9 mouse cellular contexts compared by ENCODE assay signal in genomic region chr10:62275235-62275634, GRCm38 (mm10). TPM values are rescaled to one million over a fixed set of nuclear protein-coding genes. Genes with fewer than 3 reads are reported as not detected.
DNase-seq lines count a peak whose midpoint lies in the region; ATAC-seq and TF ChIP-seq lines count a peak whose summit lies in the region.
"Had no signal": no experiment of that assay in that cellular context is flagged by ENCODE, and none has a peak within 500 bp of the region (broad histone marks: within the 10 kb centered on the region; RNA-seq: fewer than 3 reads in every experiment).

No protein-coding gene starts in this region.

- H3K4me3 ChIP-seq in forebrain, postnatal 0 days (ENCODE audit: low read depth, low read length), result no peak overlapping the region
- no peak overlapping the region for H3K4me3 ChIP-seq in forebrain, embryonic 16.5 days (replicated peaks; ENCODE audit: low read length)
- H3K4me3 ChIP-seq in cortical plate, adult 2 months (ENCODE audit: insufficient read depth, low read length), result no peak overlapping the region
- H3K4me3 ChIP-seq in heart, embryonic 10.5 days, result no peak overlapping the region
- H3K4me3 ChIP-seq in stomach, postnatal 0 days (ENCODE audit: low read depth, low read length), result no peak overlapping the region
- H3K4me3 ChIP-seq: myocyte had no signal

- H3K9me3 ChIP-seq in forebrain, postnatal 0 days (ENCODE audit: low read length), result no peaks in the 10 kb centered on the region
- no peaks in the 10 kb centered on the region for H3K9me3 ChIP-seq in forebrain, embryonic 16.5 days (ENCODE audit: control insufficient read depth, low read length)
- H3K9me3 ChIP-seq in heart, embryonic 10.5 days, result no peaks in the 10 kb centered on the region
- no peaks in the 10 kb centered on the region for H3K9me3 ChIP-seq in stomach, postnatal 0 days (ENCODE audit: control insufficient read depth, low read length)

- no peak for ATAC-seq in forebrain, postnatal 0 days
- ATAC-seq in forebrain, embryonic 16.5 days, result no peak
- no peak for ATAC-seq in stomach, postnatal 0 days (ENCODE audit: low FRiP score, low TSS enrichment)

- 28% methylated on average over 4 of the region's 4 CpGs for WGBS in forebrain, postnatal 0 days
- 33% methylated on average over 4 of the region's 4 CpGs for whole genome bisulfite sequencing in forebrain, embryonic 16.5 days
- 38% methylated on average over 4 of the region's 4 CpGs for WGBS in heart, embryonic 10.5 days
- WGBS in stomach, postnatal 0 days, result 34% methylated on average over 4 of the region's 4 CpGs

- no peak overlapping the region for H3K27ac ChIP-seq in forebrain, postnatal 0 days (ENCODE audit: low read depth, low read length)
- H3K27ac ChIP-seq in forebrain, embryonic 16.5 days (ENCODE audit: low read length), result no peak overlapping the region
- H3K27ac ChIP-seq in cortical plate, adult 2 months (ENCODE audit: insufficient read depth, low read length), result no peak overlapping the region
- H3K27ac ChIP-seq in heart, embryonic 10.5 days, result no peak overlapping the region
- no peak overlapping the region for H3K27ac ChIP-seq in stomach, postnatal 0 days (replicated peaks)

- no peak overlapping the region for H3K9ac ChIP-seq in forebrain, postnatal 0 days
- no peak overlapping the region for H3K9ac ChIP-seq in forebrain, embryonic 16.5 days (replicated peaks; ENCODE audit: low read depth, low read length)
- no peak overlapping the region for H3K9ac ChIP-seq in stomach, postnatal 0 days (ENCODE audit: low read length)

- peak; percentile 67 for DNase-seq in forebrain, postnatal 0 days
- DNase-seq in adrenal gland, adult (ENCODE audit: inconsistent age in 2 of 2, low spot score in 1 of 2), result peak; percentile 83 to 94
- peak; percentile 89 for DNase-seq in heart, embryonic 10.5 days (ENCODE audit: low spot score)
- DNase-seq in left cerebral cortex, adult 18-20 months (ENCODE audit: low spot score in 2 of 2), result peak; percentile 83 to 92
- DNase-seq in monocyte, adult 2 months (ENCODE audit: low read depth in 1 of 2, low spot score in 2 of 2), result peak; percentile 38 to 64
- peak; percentile 84 for DNase-seq in stomach, postnatal 0 days (ENCODE audit: low spot score)

- H3K27me3 ChIP-seq in forebrain, postnatal 0 days (ENCODE audit: insufficient read depth, low read length), result no peaks in the 10 kb centered on the region
- no peaks in the 10 kb centered on the region for H3K27me3 ChIP-seq in forebrain, embryonic 16.5 days (replicated peaks; ENCODE audit: control insufficient read depth, insufficient read depth, low read length)
- H3K27me3 ChIP-seq in heart, embryonic 10.5 days (ENCODE audit: insufficient read depth, poor library complexity, severe bottlenecking), result no peaks in the 10 kb centered on the region
- no peaks in the 10 kb centered on the region for H3K27me3 ChIP-seq in stomach, postnatal 0 days (ENCODE audit: control insufficient read depth, insufficient read depth, low read length)

- H3K36me3 ChIP-seq in forebrain, postnatal 0 days (ENCODE audit: insufficient read depth), result peaks cover 59% of the 10 kb centered on the region
- H3K36me3 ChIP-seq in forebrain, embryonic 16.5 days (ENCODE audit: control insufficient read depth, insufficient read depth), result peaks cover 16% of the 10 kb centered on the region
- peaks cover 91% of the 10 kb centered on the region for H3K36me3 ChIP-seq in heart, embryonic 10.5 days
- peaks cover 17% of the 10 kb centered on the region for H3K36me3 ChIP-seq in stomach, postnatal 0 days (ENCODE audit: control insufficient read depth, insufficient read depth, low read length)

- peak; percentile 82 for TF ChIP-seq CTCF in forebrain, postnatal 0 days (IDR thresholded peaks at IDR 0.05; ENCODE audit: low read depth)
- TF ChIP-seq CTCF in cortical plate, adult 2 months (IDR thresholded peaks at IDR 0.05; ENCODE audit: extremely low read depth, insufficient read depth, low read length), result peak; percentile 72
- peak; percentile 91 for TF ChIP-seq CTCF in stomach, postnatal 0 days (IDR thresholded peaks at IDR 0.05; ENCODE audit: low read depth)

- no peak for TF ChIP-seq POLR2A in cortical plate, adult 2 months (IDR thresholded peaks at IDR 0.05; ENCODE audit: extremely low read depth, insufficient read depth, low read length)

- no peak overlapping the region for H3K4me2 ChIP-seq in forebrain, postnatal 0 days (ENCODE audit: low read depth)
- no peak overlapping the region for H3K4me2 ChIP-seq in forebrain, embryonic 16.5 days (ENCODE audit: low read length)
- H3K4me2 ChIP-seq in stomach, postnatal 0 days (replicated peaks; ENCODE audit: low read depth), result no peak overlapping the region

- no peak for TF ChIP-seq EP300 in stomach, postnatal 0 days (optimal IDR thresholded peaks at IDR 0.05)

- no peaks in the 10 kb centered on the region for H3K4me1 ChIP-seq in forebrain, postnatal 0 days (ENCODE audit: insufficient read depth)
- H3K4me1 ChIP-seq in forebrain, embryonic 16.5 days (replicated peaks; ENCODE audit: control insufficient read depth, insufficient read depth, low read length), result no peaks in the 10 kb centered on the region
- no peaks in the 10 kb centered on the region for H3K4me1 ChIP-seq in cortical plate, adult 2 months (ENCODE audit: control insufficient read depth, insufficient read depth, low read length)
- H3K4me1 ChIP-seq in heart, embryonic 10.5 days, result no peaks in the 10 kb centered on the region
- H3K4me1 ChIP-seq in stomach, postnatal 0 days (replicated peaks; ENCODE audit: control insufficient read depth, insufficient read depth), result no peaks in the 10 kb centered on the region

RNA-seq across cellular contexts. Expression of gene Tacr2, which starts 23.0 kb away (rescaled TPM):
- not detected in 2 replicates for total RNA-seq in forebrain, postnatal 0 days (2014; rRNA removed)
- polyA plus RNA-seq in forebrain, postnatal 0 days (2015; fragmentation: Nextera tagmentation; extraction: Ambion mirVana), result not detected in 2 replicates
- polyA plus RNA-seq in forebrain, embryonic 16.5 days (2015; fragmentation: Nextera tagmentation; extraction: Ambion mirVana), result not detected in 2 replicates
- polyA plus RNA-seq in cortical plate, adult 2 months (2012; rRNA removed), result 0.31 and 0.42 TPM in 2 replicates
- not detected in 2 replicates for polyA plus RNA-seq in heart, embryonic 10.5 days (2016; fragmentation: Nextera tagmentation; extraction: Ambion mirVana)
- under 1 TPM; 0.23 to 0.30 TPM for total RNA-seq in left cerebral cortex, adult 18-20 months (2021)
- polyA plus RNA-seq in stomach, postnatal 0 days (2015; fragmentation: Nextera tagmentation; extraction: Ambion mirVana), result 1.3 and 1.6 TPM in 2 replicates

RNA-seq across cellular contexts. Expression of gene Tspan15, which starts 44.2 kb away (rescaled TPM):
- 7.2 and 11.6 TPM in 2 replicates for total RNA-seq in forebrain, postnatal 0 days (2014; rRNA removed)
- polyA plus RNA-seq in forebrain, postnatal 0 days (2015; fragmentation: Nextera tagmentation; extraction: Ambion mirVana), result 11.6 and 15.2 TPM in 2 replicates
- polyA plus RNA-seq in forebrain, embryonic 16.5 days (2015; fragmentation: Nextera tagmentation; extraction: Ambion mirVana), result 13.9 and 15.4 TPM in 2 replicates
- 26.6 and 26.9 TPM in 2 replicates for polyA plus RNA-seq in cortical plate, adult 2 months (2012; rRNA removed)
- 7.7 and 13.9 TPM in 2 replicates for polyA plus RNA-seq in heart, embryonic 10.5 days (2016; fragmentation: Nextera tagmentation; extraction: Ambion mirVana)
- 1 to 10 TPM; 8.3 to 9.0 TPM for total RNA-seq in left cerebral cortex, adult 18-20 months (2021)
- 97.4 and 112 TPM in 2 replicates for polyA plus RNA-seq in stomach, postnatal 0 days (2015; fragmentation: Nextera tagmentation; extraction: Ambion mirVana)
